ENCODE assay signal across 22 mouse cellular contexts in the genomic region with DNA sequence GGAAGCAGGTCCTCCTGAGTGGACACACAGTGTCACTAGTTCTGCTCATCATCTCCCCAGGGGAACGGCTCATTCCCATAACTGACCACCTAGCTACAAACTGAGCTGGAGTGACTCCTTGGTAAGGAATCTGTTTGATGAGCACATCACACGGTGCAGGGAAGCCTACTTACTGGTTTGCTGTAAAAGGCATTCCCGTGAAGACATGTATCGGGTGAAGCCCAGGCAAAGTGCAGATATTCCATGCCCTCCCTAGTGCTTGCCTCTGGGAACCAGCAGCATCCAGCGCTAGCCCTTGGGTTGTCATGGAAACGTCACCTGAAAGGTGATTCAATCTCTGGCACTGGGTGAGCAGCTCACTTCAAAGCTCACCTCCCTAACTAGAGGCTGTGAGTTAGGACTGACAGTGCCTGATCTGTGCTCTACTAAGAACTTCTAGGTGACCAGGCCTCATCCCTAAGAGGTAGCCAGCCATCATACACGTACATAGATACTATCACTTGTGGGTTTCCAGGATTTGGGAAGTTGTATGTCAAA.
"Had no signal": no experiment of that assay in that cellular context is flagged by ENCODE, and none has a peak within 500 bp of the region (broad histone marks: within the 10 kb centered on the region; RNA-seq: fewer than 3 reads in every experiment).

No protein-coding gene starts in this region.

- H3K9me3 ChIP-seq: limb, embryonic 10.5 days; limb, embryonic 13.5 days; liver, embryonic 12.5 days; liver, embryonic 15.5 days; lung, embryonic 15.5 days; megakaryocyte, embryonic 14.5 days; midbrain, embryonic 10.5 days; neural tube, embryonic 13.5 days; stomach, embryonic 15.5 days had no signal

- H3K27me3 ChIP-seq: limb, embryonic 13.5 days; liver, embryonic 12.5 days; liver, embryonic 15.5 days; lung, embryonic 15.5 days; megakaryocyte, embryonic 14.5 days; neural tube, embryonic 13.5 days; stomach, embryonic 15.5 days had no signal

- H3K4me3 ChIP-seq: layer of hippocampus, adult 2 months; limb, embryonic 10.5 days; limb, embryonic 13.5 days; liver, embryonic 12.5 days; liver, embryonic 15.5 days; lung, embryonic 15.5 days; megakaryocyte, embryonic 14.5 days; midbrain, embryonic 10.5 days; neural tube, embryonic 13.5 days; stomach, embryonic 15.5 days had no signal

- H3K27ac ChIP-seq: layer of hippocampus, adult 2 months; limb, embryonic 10.5 days; limb, embryonic 13.5 days; liver, embryonic 12.5 days; liver, embryonic 15.5 days; lung, embryonic 15.5 days; midbrain, embryonic 10.5 days; neural tube, embryonic 13.5 days; stomach, embryonic 15.5 days had no signal

- DNase-seq: kidney, adult 8-10 months; kidney, postnatal 25 days; layer of hippocampus, adult 9-11 months; liver; lung, adult 18-20 months; lung, postnatal 10 days; lung, postnatal 36 days; midbrain, embryonic 14.5 days; retina, postnatal 1 day; right cerebral cortex, postnatal 25 days; spleen, adult 18-20 months; thymus, postnatal 36 days had no signal

- H3K4me1 ChIP-seq: limb, embryonic 10.5 days; limb, embryonic 13.5 days; liver, embryonic 12.5 days; liver, embryonic 15.5 days; lung, embryonic 15.5 days; midbrain, embryonic 10.5 days; neural tube, embryonic 13.5 days; stomach, embryonic 15.5 days had no signal
